Mouse (Mus musculus): ENCODE measurements around the gene Wdfy4.

DNA sequence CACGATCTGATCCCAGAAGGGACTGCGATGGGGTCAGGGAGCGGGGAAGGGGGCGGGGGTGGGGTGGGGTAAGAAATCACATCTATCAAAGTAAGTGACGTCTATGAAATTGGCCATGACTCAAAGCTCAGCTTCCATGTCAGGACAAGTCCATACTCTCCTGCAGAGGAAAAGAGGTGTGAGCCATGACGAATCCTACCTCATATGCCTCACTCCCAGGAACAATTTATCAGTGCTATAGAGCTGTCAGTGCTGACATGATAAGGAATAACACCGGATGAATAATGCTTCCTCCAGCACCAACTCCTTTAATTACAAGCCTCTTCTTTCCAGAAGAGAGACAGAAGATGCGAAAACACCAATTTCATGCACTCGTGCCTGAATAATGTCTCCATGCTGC, 117.6 kb downstream of the Wdfy4 start:
- TF ChIP-seq POLR2A (IDR thresholded peaks at IDR 0.05; ENCODE audit: extremely low read depth, insufficient read depth, low read length) (no peak), CTCF (IDR thresholded peaks at IDR 0.05; ENCODE audit: extremely low read depth, insufficient read depth, low read length) (no peak)

Data from cortical plate, adult 2 months (tissue).